In genomic region chr1:190172311-190172978, GRCm38 (mm10) we compare ENCODE assay signal across 12 mouse cellular contexts. TPM values are rescaled to one million over a fixed set of nuclear protein-coding genes. Genes with fewer than 3 reads are reported as not detected.
DNase-seq lines count a peak whose midpoint lies in the region; ATAC-seq lines count a peak whose summit lies in the region.
"Had no signal": no experiment of that assay in that cellular context is flagged by ENCODE, and none has a peak within 500 bp of the region (broad histone marks: within the 10 kb centered on the region; RNA-seq: fewer than 3 reads in every experiment).

No protein-coding gene starts in this region.

- peaks cover 45% of the 10 kb centered on the region for H3K27me3 ChIP-seq in heart, embryonic 13.5 days (replicated peaks)
- H3K27me3 ChIP-seq in embryonic facial prominence, embryonic 13.5 days: peaks cover 94% of the 10 kb centered on the region
- peaks cover 53% of the 10 kb centered on the region for H3K27me3 ChIP-seq in intestine, embryonic 16.5 days (replicated peaks; ENCODE audit: control insufficient read depth, insufficient read depth, low read length)
- peaks cover 44% of the 10 kb centered on the region for H3K27me3 ChIP-seq in neural tube, embryonic 12.5 days (replicated peaks)

- ATAC-seq in heart, embryonic 13.5 days (ENCODE audit: extremely low read depth, insufficient number of reproducible peaks, low FRiP score, low TSS enrichment): no peak
- no peak for ATAC-seq in embryonic facial prominence, embryonic 13.5 days (ENCODE audit: insufficient number of reproducible peaks, insufficient read depth, low FRiP score, low TSS enrichment, low read depth)
- ATAC-seq in intestine, embryonic 16.5 days: no peak
- ATAC-seq in neural tube, embryonic 12.5 days (ENCODE audit: low FRiP score, low read depth): no peak

- DNase-seq in heart, adult 8-10 months (ENCODE audit: low spot score): no peak
- no peak for DNase-seq in gastrocnemius, postnatal 25 days
- no peak for DNase-seq in urinary bladder, postnatal 14 days (ENCODE audit: low spot score)
- DNase-seq in natural killer cell, adult 2 months (ENCODE audit: low spot score in 2 of 2): no peak
- DNase-seq: thymus, postnatal 14 days had no signal

- peak overlapping the region; percentile 74 for H3K4me3 ChIP-seq in heart, embryonic 13.5 days
- H3K4me3 ChIP-seq in embryonic facial prominence, embryonic 13.5 days: peak overlapping the region; percentile 26
- peak overlapping the region; percentile 33 for H3K4me3 ChIP-seq in intestine, embryonic 16.5 days (ENCODE audit: low read length)
- peak overlapping the region; percentile 21; the same call in 1 of the 2 replicates for H3K4me3 ChIP-seq in neural tube, embryonic 12.5 days
- H3K4me3 ChIP-seq: myocyte had no signal

- 4% methylated on average over 32 of the region's 32 CpGs for whole genome bisulfite sequencing in heart, embryonic 13.5 days
- WGBS in embryonic facial prominence, embryonic 13.5 days: 2% methylated on average over 32 of the region's 32 CpGs
- WGBS in intestine, embryonic 16.5 days: 5% methylated on average over 32 of the region's 32 CpGs
- WGBS in neural tube, embryonic 12.5 days: 2% methylated on average over 32 of the region's 32 CpGs

- H3K36me3 ChIP-seq in heart, embryonic 13.5 days: no peaks in the 10 kb centered on the region
- no peaks in the 10 kb centered on the region for H3K36me3 ChIP-seq in embryonic facial prominence, embryonic 13.5 days
- H3K36me3 ChIP-seq in intestine, embryonic 16.5 days (ENCODE audit: control insufficient read depth, insufficient read depth, low read length): no peaks in the 10 kb centered on the region
- H3K36me3 ChIP-seq in neural tube, embryonic 12.5 days: no peaks in the 10 kb centered on the region
- H3K36me3 ChIP-seq: G1E had no signal

- peak overlapping the region; percentile 78 for H3K4me2 ChIP-seq in heart, embryonic 13.5 days
- peak overlapping the region; percentile 45 for H3K4me2 ChIP-seq in embryonic facial prominence, embryonic 13.5 days
- peak overlapping the region; percentile 40 for H3K4me2 ChIP-seq in intestine, embryonic 16.5 days (ENCODE audit: low read depth, low read length)
- H3K4me2 ChIP-seq in neural tube, embryonic 12.5 days (replicated peaks): peak overlapping the region; percentile 83

- H3K9ac ChIP-seq in heart, embryonic 13.5 days: peak overlapping the region; percentile 89
- no peak overlapping the region for H3K9ac ChIP-seq in embryonic facial prominence, embryonic 13.5 days
- H3K9ac ChIP-seq in intestine, embryonic 16.5 days (ENCODE audit: low read depth, low read length): no peak overlapping the region
- no peak overlapping the region for H3K9ac ChIP-seq in neural tube, embryonic 12.5 days

- H3K4me1 ChIP-seq in heart, embryonic 13.5 days: peaks cover 61% of the 10 kb centered on the region
- peaks cover 47% of the 10 kb centered on the region for H3K4me1 ChIP-seq in embryonic facial prominence, embryonic 13.5 days
- peaks cover 42% of the 10 kb centered on the region for H3K4me1 ChIP-seq in intestine, embryonic 16.5 days (ENCODE audit: control insufficient read depth, insufficient read depth, low read length)
- peaks cover 51% of the 10 kb centered on the region for H3K4me1 ChIP-seq in neural tube, embryonic 12.5 days

- no peaks in the 10 kb centered on the region for H3K9me3 ChIP-seq in heart, embryonic 13.5 days
- no peaks in the 10 kb centered on the region for H3K9me3 ChIP-seq in embryonic facial prominence, embryonic 13.5 days
- no peaks in the 10 kb centered on the region for H3K9me3 ChIP-seq in intestine, embryonic 16.5 days (ENCODE audit: control insufficient read depth, low read length)
- no peaks in the 10 kb centered on the region for H3K9me3 ChIP-seq in neural tube, embryonic 12.5 days

- peak overlapping the region; percentile 58 for H3K27ac ChIP-seq in heart, embryonic 13.5 days (replicated peaks)
- no peak overlapping the region for H3K27ac ChIP-seq in embryonic facial prominence, embryonic 13.5 days
- no peak overlapping the region for H3K27ac ChIP-seq in intestine, embryonic 16.5 days (ENCODE audit: low read length)
- no peak overlapping the region for H3K27ac ChIP-seq in neural tube, embryonic 12.5 days

RNA-seq across cellular contexts. Expression of gene Prox1, which starts 1.9 kb away (rescaled TPM):
- 16.0 and 17.5 TPM in 2 replicates for polyA plus RNA-seq in heart, embryonic 13.5 days (2015; fragmentation: Nextera tagmentation; extraction: Ambion mirVana)
- total RNA-seq in heart, adult 8-10 months (2022): 10 to 100 TPM; 42.2 to 58.7 (median 51.7) TPM
- polyA plus RNA-seq in embryonic facial prominence, embryonic 13.5 days (2015; fragmentation: Nextera tagmentation; extraction: Ambion mirVana): 1.3 and 1.7 TPM in 2 replicates
- 1.8 TPM in 2 replicates for polyA plus RNA-seq in intestine, embryonic 16.5 days (2015; fragmentation: Nextera tagmentation; extraction: Ambion mirVana)
- polyA plus RNA-seq in neural tube, embryonic 12.5 days (2016; fragmentation: Nextera tagmentation; extraction: Ambion mirVana): 17.7 and 18.6 TPM in 2 replicates
- 1 to 10 TPM; 2.6 to 3.8 TPM for total RNA-seq in gastrocnemius, postnatal 25 days (2021)
- total RNA-seq: hematopoietic stem cell, adult 5-6 weeks had no signal
- polyA plus RNA-seq: G1E had no signal

Comparison
In these comparisons a context has a peak if more than half of its experiments do, and no peak if none do; other contexts are left out.
1. H3K4me3 ChIP-seq: peak in every context shown above with its lines; median percentile 74 in heart, embryonic 13.5 days; 33 in intestine, embryonic 16.5 days; 26 in embryonic facial prominence, embryonic 13.5 days; 21 in neural tube, embryonic 12.5 days.